Mouse (Mus musculus): ENCODE measurements around the gene Trim56.
A peak's percentile ranks its signal among the peaks of the same experiment; 100 is the strongest.

The Trim56 gene

DNA sequence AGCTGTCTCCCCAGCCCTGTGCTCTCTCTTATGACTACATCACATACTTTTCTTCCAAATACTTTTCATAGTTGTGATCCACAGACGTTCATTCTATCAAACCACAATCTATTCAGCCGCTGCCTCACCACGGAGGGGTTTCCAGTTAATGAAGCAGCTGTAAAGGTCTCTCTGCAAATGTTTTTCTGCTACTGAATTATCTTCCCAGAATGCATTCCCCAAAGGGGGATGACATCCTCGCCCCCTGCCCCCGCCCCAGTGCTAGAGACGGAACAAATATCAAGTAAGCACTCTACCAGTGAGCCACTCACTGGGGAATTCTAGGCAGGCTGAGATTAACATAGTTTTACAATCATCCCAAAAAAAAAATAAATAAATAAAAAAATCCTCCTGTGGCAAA, 7.9 kb downstream of the Trim56 start:
- DNase-seq (ENCODE audit: low spot score in 2 of 2): no peak

DNA sequence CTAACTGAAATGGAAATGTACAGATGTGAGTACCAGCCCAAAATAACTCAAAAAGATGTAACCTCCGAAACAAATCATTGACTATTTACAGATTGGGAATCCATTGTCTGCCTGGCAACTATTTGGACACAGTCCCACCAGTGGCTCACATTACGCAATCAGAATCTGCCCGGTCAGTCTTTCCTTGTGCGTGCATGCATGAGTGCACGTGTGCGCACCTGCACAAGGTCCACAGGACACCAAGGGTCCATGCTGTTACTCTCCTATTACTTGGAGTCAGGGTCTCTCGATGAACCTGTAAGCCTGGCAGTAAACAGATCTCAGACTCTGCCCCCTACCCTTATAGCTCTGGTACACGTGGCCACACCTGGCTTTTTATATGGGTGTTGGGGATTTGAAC, 8.3 kb downstream of the Trim56 start:
- no peak for DNase-seq (ENCODE audit: low spot score in 2 of 2)

DNA sequence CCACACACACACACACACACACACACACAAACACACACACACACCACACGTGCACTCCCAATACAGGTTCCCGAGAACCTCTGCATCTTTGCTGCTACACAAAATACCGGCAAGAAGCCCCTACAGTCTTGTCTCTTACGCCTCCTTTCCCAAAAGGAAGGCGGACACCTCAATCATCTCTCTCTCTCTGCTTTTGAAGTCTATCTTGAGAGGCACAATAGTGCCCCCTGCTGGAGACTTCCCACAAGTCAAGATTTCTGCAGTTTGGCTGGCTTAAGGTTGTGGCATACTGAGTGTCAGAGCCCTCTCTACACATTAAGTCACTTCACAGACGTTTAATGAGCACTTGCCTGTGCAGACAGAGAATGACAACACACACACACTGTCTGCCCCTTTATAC, 9.0 kb downstream of the Trim56 start:
- DNase-seq (ENCODE audit: low spot score in 2 of 2): peak; percentile 84 to 89

DNA sequence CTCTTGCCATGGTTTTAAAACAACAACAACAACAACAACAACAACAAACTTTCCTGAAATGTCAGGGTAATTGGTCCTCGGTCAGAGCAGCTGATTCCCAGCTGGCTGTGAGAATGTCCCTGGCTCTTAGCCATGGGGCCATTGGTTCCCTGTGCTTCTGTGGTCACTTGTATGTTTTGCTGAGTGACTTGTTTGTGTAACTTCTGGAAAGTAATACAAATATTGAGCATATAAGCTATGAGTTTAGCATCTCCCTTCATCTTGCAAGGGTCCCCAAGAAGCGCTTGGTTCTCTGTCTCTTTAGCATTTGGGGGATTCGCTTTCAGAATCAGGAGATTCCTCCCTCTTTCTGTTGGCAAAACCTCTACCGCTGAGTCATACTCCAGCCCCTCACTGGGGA, 9.6 kb downstream of the Trim56 start:
- DNase-seq (ENCODE audit: low spot score in 2 of 2): no peak

DNA sequence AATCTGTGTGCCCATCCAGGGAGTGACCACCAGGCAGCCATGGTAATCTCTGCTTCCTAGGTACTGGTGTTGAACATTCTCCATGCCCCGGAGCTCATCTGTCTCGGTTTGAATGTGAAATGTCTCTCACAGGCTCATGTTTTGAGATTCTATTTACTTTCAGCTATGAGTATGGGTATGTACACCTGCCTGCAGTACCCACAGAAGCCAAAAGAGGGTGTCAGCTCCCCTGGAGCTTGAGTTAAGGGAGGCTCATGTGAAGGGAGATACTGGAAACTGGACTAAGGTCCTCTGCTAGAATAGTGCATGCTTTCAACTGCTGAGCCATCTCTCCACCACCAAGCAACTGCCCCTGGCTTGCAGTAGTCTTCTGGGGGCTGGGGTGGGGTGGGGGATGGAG, 12.0 kb downstream of the Trim56 start:
- no peak for DNase-seq (ENCODE audit: low spot score in 2 of 2)

DNA sequence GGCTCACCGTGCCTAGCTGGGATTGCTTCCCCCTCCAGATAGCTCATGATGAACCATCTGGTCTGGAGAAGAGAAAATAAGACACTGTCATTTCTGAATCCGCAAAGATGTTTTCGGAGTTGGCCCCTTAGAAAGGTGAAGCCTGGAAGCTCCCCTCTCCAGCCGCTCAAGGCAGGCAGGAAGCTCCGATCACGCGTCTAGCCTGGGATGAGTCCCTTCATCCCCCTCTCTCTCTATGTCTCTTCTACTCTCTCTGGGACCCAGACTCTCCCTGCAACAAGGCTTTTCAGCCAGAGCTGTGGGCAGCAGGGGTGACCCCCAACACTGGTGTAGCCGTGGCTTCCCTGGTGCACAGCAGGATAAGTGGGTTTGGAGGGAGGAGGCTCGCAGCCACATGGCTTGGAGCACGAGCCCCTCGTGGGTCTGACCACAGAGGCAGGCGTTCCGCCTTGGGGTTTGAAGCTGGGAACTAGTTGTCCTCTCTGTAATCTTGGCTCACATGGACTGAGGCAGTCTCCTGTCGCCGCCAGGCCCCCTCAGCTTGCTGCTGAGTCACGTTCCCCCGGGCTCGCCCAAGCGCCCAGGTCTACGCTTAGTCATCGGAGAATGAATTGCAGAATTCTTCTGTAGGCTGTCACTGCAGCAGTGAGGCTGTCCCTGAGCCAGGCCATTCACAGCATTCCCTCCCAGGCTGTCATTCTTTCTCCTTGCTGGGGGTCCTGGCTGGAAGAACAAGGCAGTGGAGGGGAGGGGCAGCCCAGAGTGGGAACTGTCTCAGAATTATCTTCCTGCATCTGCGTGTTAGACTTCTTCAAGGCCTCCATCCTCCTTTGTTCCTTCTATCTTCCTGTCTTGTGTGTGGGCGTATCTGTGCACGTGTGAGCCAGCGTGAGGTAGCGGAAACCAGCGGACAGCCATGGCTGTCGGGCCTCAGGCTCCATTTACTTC, 13.2 kb downstream of the Trim56 start:
- peak; percentile 47 to 67 for DNase-seq (ENCODE audit: low spot score in 2 of 2)

DNA sequence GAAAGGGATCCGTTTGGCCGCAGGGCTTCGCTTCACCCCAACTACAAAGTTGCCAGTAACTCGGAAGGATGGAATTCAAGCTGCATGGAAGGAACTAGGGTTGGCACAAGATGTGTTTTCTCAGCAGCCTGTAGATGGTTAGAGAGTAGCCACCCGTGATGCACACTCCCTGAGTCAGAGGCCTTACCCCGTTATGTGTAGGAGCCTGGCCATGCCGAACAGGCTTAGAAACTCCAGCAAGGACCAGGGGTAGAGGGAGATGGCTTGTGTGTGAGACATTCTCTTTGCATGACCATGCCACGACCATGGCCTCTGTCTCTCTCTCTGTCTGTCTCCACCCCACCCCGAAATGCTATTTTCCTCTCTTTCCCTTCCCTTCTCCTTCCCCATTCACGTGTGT, 13.9 kb downstream of the Trim56 start:
- no peak for DNase-seq (ENCODE audit: low spot score in 2 of 2)

DNA sequence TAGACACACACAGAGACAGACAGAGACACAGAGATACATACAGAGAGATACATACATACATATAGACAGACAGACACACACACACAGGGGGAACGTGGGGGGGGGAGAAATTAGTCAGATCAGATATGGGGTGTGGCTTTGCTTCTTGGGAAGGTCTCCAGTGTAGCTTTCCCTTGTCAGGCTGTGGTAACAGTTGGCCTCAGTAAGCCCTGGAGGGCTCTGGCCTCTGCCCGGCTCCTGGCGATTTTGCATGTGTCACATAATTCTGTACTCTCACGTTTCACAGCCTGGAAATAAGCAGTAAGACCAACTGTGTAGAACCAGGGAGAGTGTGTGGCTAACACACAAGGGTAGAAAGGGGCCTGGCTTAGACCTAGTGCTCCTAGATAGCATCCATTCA, 15.3 kb downstream of the Trim56 start:
- no peak for DNase-seq (ENCODE audit: low spot score in 2 of 2)

DNA sequence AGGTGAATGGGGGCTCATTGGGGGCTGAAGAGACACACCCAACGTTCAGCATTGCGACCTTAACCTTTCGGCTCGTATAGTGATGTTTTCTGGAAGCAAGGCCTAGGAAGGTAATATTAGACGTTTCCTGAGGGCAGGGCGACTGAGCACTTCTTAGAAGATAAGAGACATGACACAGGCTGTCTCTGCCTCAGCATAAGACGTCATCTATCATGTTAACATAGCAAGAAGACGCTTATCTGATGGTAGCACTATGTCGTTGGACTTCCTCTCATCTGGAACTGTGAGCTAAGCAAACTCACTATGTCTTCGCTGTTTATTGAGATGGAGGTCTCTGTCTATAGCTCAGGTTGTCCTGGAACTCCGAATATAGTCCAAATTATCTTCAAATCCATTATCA, 17.6 kb downstream of the Trim56 start:
- DNase-seq (ENCODE audit: low spot score in 2 of 2): no peak

DNA sequence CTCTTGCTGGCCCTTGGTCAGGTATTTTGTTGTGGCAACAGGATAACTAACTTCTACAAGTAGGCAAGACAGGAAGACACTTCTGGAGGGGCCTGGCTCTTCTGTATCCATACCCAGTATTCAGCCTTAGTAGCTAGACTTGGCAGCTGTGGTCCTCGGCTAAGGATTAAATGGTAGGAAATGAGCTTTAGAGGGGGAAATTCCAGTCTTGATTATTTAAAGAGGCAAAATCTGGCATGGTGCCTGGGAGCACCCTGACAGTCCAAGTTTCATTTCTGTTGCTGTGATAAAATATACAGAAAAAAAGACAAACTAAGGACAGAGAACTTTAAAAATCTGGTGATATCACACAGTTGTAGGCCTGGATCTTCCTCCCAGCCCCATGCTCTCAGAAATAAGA, 20.0 kb downstream of the Trim56 start:
- DNase-seq (ENCODE audit: low spot score in 2 of 2): no peak

DNA sequence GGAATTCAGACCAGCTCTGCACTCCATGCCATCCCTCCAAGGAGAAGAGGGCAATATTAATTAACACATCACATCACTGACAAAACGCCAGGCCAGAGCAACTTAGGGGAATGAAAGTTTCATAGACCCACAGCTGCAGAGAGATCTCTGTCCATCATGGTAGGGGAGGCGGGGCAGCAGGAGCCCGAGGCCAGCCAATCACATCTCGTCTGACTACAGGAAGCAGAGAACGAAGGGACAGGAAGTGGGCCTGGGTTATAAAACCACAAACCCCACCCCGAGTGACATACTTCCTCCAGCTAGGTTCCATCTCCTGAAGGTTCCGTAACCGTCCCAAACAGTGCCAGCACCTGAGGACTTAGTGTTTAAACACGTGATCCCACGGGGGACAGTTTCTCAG, 20.9 kb downstream of the Trim56 start:
- no peak for DNase-seq (ENCODE audit: low spot score in 2 of 2)

DNA sequence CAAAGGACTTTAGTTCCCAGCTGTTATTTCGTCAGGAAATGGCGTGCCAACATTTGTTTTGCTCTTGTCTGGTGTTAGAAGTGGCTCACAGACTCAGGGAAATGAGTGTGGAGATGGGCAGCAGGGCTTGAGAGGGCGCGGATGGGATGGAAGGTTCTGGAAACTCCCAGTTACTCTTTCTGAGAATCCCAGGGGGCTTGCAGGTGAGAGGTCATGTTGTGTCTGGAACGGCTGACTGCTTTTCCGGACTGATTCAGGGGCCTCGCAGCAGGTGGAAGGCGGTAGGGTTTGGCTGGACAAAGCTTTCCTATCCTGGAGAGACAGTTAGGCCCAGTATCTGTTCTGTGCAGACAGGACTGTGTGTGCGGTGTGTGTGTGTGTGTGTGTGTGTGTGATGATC, 22.3 kb downstream of the Trim56 start:
- DNase-seq (ENCODE audit: low spot score in 2 of 2): no peak

DNA sequence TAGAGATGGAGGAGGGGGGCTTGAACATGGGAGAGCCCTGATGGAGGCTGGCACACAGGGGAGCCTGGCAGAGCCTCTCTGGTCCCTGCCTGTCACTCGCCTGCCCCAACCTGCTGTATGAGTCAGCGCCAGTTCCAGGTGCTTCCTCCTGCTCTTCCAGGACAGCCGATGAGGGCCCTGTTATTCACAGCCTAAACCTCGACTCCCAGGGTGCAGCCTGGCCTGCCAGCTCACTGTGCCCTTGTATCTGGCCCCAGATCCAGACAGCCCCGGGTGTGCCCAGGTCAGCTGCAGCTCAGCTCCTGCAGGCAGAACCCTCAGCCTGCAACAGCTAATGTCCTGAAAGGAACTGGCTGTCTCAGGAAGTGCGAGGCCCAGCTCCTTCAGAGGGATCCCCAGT, 24.4 kb downstream of the Trim56 start:
- DNase-seq (ENCODE audit: low spot score in 2 of 2): no peak

DNA sequence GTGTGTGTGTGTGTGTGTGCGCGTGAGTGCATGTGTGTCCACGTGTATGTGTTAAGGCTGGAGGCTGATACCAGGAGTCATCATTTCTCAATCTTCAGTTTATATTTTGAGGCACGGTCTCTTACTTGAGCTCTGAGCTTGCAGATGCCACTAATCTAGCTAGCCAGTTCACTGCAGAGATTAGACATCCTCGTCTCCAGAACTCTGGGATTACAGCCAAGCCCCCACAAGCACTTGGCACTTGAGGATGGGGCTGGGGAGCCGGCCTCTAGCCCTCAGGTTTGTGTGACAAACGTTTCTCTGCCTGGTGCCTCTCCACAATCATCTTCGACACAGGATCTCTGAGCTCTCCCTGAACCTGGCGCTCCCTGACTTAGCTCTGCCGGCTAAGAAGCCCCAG, 25.1 kb downstream of the Trim56 start:
- DNase-seq (ENCODE audit: low spot score in 2 of 2): no peak

DNA sequence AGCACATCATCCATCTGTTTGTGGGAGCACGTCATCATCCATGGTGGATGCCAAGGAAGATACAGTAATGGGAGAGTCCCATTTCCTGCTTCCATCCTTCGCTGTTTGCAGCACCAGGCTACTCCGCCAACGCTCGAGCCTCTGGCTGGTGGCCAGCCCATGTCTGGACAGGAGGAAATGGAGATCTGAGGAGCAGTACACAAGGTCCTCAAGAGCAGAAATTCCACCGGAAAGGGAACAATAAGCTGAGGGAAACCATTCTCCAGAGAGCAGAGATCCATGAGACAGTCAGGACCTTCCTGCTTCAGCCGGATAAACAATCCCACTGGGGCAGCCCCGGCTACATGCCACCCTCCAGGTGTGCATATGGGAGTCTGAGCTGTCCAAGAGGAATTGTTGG, 28.6 kb downstream of the Trim56 start:
- no peak for DNase-seq (ENCODE audit: low spot score in 2 of 2)

DNA sequence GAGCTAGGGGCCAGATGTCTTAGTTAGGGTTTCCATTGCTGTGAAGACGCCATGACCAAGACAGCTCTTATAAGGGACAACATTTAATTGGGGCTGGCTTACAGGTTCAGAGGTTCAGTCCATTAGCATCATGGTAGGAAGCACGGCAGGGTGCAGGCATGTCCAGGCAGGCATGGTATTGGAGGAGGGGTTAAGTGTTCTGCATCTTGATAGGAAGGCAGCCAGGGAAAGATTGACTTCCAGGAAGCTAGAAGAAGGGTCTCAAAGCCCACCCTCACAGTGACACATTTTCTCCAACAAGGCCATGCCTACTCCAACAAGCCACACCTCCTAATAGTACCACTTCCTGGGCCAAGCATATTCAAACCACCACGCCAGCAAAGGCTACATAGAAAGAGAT, 30.3 kb downstream of the Trim56 start:
- DNase-seq (ENCODE audit: low spot score in 2 of 2): no peak

DNA sequence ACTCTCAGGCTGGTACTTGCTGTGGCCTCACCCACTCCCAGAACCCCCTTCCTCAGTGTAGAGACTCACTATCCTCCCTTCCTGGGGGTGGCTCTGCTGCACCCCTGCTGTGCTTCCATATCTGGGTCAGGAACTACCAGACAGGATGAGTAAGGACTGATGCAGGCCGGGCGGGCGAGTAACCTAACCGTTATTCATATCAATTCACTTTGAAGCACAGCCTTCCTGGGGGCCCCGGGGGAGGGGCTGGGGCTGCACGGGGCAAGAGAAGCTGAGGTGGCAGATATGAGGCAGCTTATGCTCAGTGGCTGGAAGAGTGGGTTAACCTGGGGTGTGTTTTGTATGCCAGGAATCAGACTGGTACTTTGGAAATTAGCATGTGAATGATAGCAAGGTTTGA, 31.0 kb downstream of the Trim56 start:
- DNase-seq (ENCODE audit: low spot score in 2 of 2): no peak

DNA sequence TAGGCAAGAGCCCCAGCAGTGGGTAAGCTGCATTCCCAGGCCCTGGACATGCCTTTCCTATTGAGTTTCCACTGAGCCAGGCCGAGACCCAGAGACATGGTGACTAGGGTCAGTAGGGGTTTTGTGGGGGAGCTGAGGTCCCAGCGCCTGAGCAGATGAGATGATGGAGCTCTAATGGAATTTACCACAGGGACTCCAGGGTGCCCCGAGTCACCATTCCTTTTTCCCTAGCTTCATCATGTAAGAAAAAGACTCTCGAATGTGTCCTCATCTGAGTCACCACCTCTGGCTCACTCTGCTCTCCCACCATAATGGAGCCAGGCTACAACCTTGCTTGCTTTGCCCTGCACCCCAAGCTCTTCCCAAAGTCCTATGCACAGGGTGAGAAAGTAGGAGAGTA, 33.0 kb downstream of the Trim56 start:
- DNase-seq (ENCODE audit: low spot score in 2 of 2): no peak

DNA sequence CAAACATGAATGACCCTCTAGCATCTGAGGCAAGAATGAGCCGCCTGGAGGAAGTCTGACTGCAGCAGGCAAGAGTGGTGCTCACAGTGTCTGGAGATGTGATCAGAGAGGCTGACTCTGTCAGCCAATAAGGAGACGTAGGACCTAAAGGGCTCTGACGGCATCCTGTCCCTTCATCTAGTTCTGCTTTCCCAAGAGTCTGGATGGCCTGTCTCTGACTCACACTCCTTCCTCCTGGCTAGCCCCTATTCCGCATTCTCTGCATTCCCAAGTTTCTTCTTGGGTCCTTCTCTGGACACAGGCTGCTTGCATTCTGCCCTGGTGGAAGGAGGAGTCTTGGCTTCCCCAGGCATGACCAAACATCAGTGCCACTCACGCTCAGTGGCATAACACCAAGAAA, 36.2 kb downstream of the Trim56 start:
- DNase-seq (ENCODE audit: low spot score in 2 of 2): no peak

DNA sequence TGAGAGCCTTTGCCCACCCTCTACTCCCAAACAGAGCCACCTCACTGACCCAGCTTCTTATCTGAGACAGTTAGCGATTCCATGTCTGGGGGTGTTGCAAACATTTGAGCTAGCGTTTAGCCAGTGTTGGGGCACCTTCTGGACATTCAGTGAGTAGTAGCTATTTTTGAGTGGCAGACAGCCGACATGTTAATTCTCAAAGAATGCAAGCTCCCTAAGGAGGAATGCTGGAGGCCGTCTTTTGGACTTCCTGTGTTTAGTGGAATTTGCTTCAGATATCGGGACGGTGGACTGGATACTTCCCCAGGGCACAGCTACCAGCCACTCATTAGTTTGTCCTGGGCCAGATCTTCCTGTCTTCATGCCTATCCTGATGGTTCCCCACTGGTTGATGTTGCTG, 37.4 kb downstream of the Trim56 start:
- DNase-seq (ENCODE audit: low spot score in 2 of 2): no peak

DNA sequence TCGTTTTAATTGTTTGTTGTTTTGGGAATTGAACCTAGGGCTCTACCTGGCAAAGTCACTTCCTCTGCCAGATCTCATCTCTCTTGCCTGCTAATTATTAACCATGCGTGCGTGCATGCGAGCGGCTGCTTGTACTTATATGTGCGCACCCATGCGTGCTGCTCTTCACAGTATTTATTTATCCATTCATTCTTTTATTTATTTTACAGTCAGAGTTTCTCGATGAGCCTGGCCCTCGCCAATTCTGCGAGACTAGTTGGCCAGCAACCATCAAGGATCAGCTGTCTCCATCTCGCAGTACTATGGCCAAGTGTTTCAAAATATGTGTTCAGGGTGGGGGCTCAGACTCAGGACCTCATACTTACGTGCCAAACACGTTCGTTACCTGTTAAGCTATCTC, 38.0 kb downstream of the Trim56 start:
- DNase-seq (ENCODE audit: low spot score in 2 of 2): no peak

DNA sequence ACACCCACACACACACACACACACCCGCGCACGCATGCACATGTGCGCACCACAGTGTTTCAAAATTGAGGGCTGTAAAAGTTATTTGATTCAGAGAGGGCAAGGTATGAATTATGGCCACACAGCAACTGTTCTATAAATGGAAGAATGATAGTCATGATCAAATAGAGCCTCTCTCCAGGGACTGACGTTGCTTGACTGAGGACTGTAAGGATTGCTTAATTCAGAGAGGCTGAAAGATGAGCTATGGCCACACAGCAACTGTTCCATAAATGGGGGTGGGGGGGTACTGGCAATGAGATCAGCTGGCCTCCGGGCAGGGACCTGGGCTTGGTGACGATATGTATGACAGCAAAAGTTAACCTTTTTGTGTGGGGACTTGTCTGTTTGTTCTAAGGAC, 38.8 kb downstream of the Trim56 start:
- DNase-seq (ENCODE audit: low spot score in 2 of 2): no peak

DNA sequence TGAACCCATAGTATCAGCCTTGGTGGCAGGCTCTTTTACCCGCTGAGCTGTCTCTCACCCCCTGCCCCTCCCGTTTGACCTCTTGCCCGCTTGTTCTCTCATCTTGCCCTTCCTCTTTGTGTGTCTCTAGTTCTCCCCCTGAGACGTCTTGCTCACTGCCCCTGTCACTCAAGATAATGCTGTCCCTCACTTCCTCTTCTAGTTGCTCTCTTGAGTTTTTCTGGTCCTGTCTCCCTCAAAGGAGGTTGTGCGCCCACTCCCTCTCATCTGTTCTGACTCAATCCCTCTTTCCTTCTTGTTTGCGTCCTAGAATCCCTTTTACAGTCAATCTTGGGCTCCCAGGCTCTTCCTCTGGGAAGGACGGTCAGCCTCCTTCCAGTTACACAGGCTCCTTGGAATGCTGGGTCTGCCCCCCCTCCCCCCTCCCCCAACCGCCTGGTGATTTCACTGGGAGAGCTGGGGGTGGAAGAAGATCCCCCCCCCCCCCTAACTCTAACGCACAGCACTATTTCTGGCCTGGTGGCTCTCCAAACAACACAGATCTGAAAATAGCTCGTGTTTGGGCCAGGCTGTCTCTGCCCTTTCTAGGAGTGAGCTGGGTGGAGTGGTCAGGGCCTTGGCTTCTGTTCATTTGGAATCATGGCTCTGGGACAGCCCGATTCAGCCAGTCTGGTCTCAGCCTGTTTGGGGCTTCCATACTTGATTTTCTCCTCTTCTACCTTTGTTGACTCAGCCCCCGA, 39.6 kb downstream of the Trim56 start:
- no peak for DNase-seq (ENCODE audit: low spot score in 2 of 2)

All from frontal cortex, postnatal 25 days (tissue).